Mouse (Mus musculus) E14TG2a.4 (cell line): ENCODE data around the gene Lrp8.

ENCODE experiments used
- CTCF ChIP-seq: conservative IDR thresholded peaks from 2 replicates; pipeline ENCODE4 v1.5.1; 2014; ENCODE audit warnings: low read length
- NANOG ChIP-seq: IDR thresholded peaks from 2 replicates; pipeline ENCODE4 v1.6.1; 2014; ENCODE audit warnings: borderline replicate concordance, low read length, mixed read lengths
- POU5F1 ChIP-seq: IDR thresholded peaks from 2 replicates; pipeline ENCODE4 v1.6.1; 2014; ENCODE audit warnings: low read length, borderline replicate concordance

DNA sequence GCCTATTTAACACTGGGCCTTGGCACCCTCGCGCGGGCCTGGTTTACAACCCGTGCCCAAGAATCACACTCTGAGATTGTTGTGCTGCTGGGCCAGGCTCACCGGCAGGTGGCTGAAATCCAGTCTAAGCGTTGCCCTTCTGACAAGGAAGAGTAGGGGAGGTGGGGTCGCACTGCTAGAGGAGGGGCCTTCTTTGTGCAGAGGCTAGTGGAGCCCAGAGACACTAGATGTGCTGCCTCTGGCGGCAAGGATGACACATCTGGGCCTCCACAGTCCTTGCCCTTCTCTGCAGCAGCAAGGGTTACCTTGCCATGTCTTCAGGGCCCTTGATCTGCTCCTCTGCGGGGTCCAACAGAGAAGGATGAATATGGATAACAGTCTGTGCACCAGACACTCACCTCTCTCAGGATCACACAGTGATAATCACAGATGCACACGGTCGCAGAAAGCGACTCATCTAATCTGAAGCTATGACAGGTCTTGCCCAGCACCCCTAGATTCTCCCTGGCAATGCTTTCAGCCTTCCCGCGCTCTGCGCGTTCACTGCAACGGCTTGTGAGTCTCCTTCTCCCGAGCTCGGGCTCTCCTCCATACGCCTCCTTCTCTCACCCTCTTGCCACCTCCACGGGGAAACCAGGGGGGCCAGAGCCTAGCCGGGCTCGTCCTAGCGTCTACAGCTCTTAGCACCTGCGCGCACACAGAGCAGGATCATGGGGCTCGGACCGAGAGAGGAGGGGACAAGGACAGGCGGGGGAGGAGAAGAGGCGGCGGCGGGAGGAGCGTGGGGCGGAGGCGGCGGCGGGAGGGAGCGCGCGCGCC lies 486 bp upstream of the Lrp8 start:
- TF ChIP-seq CTCF (peak; percentile 12; the same call in 1 of the 2 replicates), NANOG (no peak), POU5F1 (no peak)
